26 mouse cellular contexts compared by ENCODE assay signal in genomic region chr6:24647103-24647691, GRCm38 (mm10). TPM values are rescaled to one million over a fixed set of nuclear protein-coding genes. Genes with fewer than 3 reads are reported as not detected.
"Had no signal": no experiment of that assay in that cellular context is flagged by ENCODE, and none has a peak within 500 bp of the region (broad histone marks: within the 10 kb centered on the region; RNA-seq: fewer than 3 reads in every experiment).

No protein-coding gene starts in this region.

- H3K27me3 ChIP-seq: limb, embryonic 12.5 days; lung, embryonic 15.5 days; neural tube, embryonic 13.5 days; stomach, embryonic 15.5 days had no signal

- H3K27ac ChIP-seq: kidney, postnatal 0 days; limb, embryonic 12.5 days; lung, embryonic 15.5 days; macrophage; midbrain, embryonic 10.5 days; neural tube, embryonic 13.5 days; stomach, embryonic 15.5 days had no signal

- DNase-seq: kidney, adult 11 months; kidney, adult 9 months; kidney, postnatal 36 days; layer of hippocampus, adult 9-11 months; layer of hippocampus, postnatal 36 days; liver, postnatal 0 days; lung, postnatal 14 days; midbrain, embryonic 14.5 days; retina, postnatal 1 day; right cerebral cortex, postnatal 14 days; thymus, adult 2 months; thymus, postnatal 25 days had no signal

- H3K4me3 ChIP-seq: limb, embryonic 12.5 days; lung, embryonic 15.5 days; midbrain, embryonic 10.5 days; neural tube, embryonic 13.5 days; stomach, embryonic 15.5 days had no signal

- ATAC-seq: liver, postnatal 0 days had no signal

- H3K36me3 ChIP-seq: lung, embryonic 15.5 days; neural tube, embryonic 13.5 days had no signal

- H3K4me1 ChIP-seq: limb, embryonic 12.5 days; lung, embryonic 15.5 days; midbrain, embryonic 10.5 days; stomach, embryonic 15.5 days had no signal

- H3K9me3 ChIP-seq: limb, embryonic 12.5 days; lung, embryonic 15.5 days; midbrain, embryonic 10.5 days; neural tube, embryonic 13.5 days; stomach, embryonic 15.5 days had no signal

RNA-seq across cellular contexts. Expression of gene Lmod2, which starts 49.6 kb away (rescaled TPM):
- total RNA-seq: layer of hippocampus, adult 18-20 months; layer of hippocampus, postnatal 36 days; left cerebral cortex, postnatal 36 days; monocyte, adult 5-6 weeks had no signal
- polyA plus RNA-seq: kidney, postnatal 0 days; limb, embryonic 12.5 days; liver, adult 2 months; macrophage; midbrain, embryonic 14.5 days; spleen, adult 2 months; testis, adult 2 months; urinary bladder, adult 2 months had no signal
